Mouse (Mus musculus): ENCODE data around the gene Gnas.
"Not testable (repeated sequence)": the region's sequence is repeated elsewhere in the genome, so short reads cannot be mapped to it uniquely, and the experiment has no call there.

Gene Gnas

DNA sequence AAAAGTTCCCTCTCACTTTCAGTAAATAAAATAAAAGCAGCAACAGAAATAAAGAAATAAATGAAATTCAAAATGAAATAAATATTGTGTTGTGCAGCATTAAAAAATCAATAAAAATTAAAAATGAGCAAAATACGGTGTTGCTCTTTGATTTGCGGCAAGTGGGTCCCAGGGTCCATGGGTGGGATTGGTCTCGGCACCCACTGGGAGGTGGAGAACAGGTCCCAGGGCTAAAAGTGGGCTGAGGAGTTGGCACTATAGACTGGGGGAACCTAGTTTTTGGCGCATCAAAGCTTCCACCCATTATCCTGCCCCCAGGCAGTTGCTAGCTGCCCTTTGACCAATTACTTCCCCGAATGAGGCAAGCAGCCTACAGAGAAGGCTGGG is 62.5 kb downstream of the Gnas start, which contains the start of gene Gm20721:
Gm20721 (minus strand) TSS at position 101 of the 387 bp plus-strand sequence.
- in situ Hi-C loops (cut with MboI; ENCODE audit: low sequenced_read_pairs): no loop called here

DNA sequence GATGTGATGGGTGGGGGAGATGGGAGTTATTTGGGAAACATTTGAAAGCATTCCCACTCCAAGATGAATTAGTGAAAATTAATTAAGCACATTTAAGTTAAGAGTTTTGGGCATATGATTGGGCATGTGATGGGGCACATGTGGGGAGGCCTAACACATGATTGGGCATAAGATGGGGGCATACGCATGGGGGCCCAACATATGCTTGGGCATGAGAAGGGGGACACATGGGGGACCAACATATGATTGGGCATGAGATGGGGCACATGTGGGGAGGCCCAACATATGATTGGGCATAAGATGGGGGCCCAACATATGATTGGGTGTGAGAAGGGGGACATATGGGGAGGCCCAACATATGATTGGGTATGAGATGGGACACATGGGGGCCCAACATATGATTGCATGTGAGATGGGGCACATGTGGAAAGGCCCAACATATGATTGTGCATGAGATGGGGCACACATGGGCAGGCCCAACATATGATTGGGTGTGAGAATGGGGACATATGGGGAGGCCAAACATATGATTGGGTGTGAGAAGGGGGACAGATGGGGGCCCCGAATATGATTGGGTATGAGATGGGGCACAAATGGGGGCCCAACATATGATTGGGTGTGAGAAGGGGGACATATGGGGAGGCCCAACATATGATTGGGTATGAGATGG is 63.0 kb downstream of the Gnas start:
- in situ Hi-C loops (cut with MboI; ENCODE audit: low sequenced_read_pairs): not testable (repeated sequence)

GRCm38 (mm10) chr2:174358516-174358915 is 74.4 kb downstream of the Gnas start:
- in situ Hi-C loops (cut with MboI; ENCODE audit: low sequenced_read_pairs): no loop called here

GRCm38 (mm10) chr2:174359656-174360055 is 75.5 kb downstream of the Gnas start:
- in situ Hi-C loops (cut with MboI; ENCODE audit: low sequenced_read_pairs): no loop called here

GRCm38 (mm10) chr2:174366571-174366970 is 82.5 kb downstream of the Gnas start:
- in situ Hi-C loops (cut with MboI; ENCODE audit: low sequenced_read_pairs): no loop called here

- in situ Hi-C loops (cut with MboI; ENCODE audit: low sequenced_read_pairs): no loop called here
These were observed 96.9 kb downstream of the Gnas start for GRCm38 (mm10) chr2:174381021-174381420.

- in situ Hi-C loops (cut with MboI; ENCODE audit: low sequenced_read_pairs): no loop called here
These were observed 107.8 kb downstream of the Gnas start for GRCm38 (mm10) chr2:174391936-174392335.

DNA sequence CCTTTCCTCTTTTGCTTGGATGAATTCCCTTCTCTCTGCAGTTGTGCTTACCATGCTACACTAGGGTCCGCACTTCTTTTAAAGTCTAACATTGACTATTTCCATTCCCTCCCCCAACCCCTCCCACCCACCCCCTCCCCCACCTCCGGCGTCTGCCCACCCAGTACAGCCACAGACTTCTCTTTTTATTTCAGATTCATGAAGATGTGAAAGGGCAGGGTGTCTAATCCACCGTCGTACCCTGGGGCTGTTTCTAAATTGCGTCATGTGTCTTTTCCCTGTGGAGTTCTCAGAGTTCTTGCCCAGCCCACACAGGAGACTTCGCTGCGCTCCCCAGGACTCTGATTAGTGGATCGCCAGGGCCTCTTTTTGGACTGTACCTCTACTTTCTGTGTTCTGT is 108.4 kb downstream of the Gnas start:
- in situ Hi-C loops (cut with MboI; ENCODE audit: low sequenced_read_pairs): no loop called here

DNA sequence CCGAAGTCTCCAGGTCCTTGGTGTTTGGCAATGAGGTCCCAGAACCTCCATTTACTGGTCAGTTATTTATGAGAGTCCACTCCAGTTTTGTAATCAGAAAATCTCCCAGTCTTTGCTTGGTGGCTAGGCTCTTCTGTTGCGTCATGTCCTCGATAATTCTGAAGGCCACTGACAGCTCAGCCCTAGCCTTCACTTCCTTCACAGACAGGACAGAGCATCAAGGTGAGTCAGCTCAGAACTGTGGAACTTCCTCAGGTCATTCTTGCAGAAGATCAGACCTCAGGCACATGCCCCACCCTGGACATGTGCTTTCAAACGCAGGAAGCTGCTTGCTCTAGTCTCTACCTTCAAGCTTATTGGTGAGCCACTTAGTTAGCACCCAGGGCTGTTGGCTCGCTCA is 109.3 kb downstream of the Gnas start:
- in situ Hi-C loops (cut with MboI; ENCODE audit: low sequenced_read_pairs): no loop called here
